Mouse (Mus musculus): ENCODE results near the gene Nip7. TPM values are rescaled to one million over a fixed set of nuclear protein-coding genes. Genes with fewer than 3 reads are reported as not detected.

The Nip7 gene
- 5.2 TPM for polyA plus RNA-seq (2014; fragmentation: Illumina TruSeq; extraction: RNeasy Lipid Tissue Mini Kit (QIAGEN cat#74804); ENCODE audit: low read depth, low replicate concordance)

DNA sequence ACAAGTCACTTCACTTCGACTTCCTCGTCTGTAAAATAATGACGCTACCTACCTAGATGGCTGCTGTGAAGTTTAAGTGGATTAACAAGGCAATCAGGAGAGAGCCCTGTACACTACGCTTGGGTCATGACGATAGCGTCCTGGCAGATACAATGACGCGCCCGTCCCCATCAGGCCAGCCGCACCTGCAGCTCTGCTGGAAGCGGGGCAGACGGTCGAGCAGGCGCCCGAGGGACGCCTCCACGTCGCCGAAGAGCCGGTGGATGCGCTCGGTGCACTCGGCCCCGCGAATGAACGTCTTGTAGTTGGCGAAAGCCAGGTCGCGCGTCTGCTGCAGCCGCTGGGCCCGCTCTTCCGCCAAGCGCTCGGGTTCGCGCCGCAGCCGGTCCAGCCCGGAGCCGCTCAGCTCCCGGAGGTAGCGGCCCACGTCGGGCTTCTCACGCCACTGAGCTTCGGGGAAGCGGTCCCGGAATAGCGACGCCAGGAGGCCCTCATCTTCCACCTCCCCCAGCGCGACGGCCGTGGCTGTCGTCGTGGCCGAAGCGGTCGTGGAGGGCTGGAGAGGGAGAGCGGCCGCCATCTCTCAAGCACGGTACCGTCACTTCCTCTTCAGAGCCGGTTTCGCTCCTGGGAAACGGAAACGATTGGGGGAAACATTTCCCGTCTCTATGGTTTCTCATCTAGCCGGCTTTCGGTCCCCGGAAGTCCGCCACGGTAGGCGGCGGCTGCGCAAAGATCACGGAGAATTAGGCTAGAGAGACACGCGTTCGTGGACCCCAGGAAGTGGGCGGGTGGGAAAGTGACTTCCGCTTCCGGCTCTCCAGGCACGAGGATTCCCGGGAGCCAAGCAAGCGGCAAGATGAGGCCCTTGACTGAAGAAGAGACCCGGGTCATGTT lies at the start of gene Nip7, which contains the start of gene Cog8:
Gene Nip7 (plus strand): TSS at position 802 of the 897 bp plus-strand sequence.
Gene Cog8 (minus strand): TSS at position 614 of the 897 bp plus-strand sequence.

DNA sequence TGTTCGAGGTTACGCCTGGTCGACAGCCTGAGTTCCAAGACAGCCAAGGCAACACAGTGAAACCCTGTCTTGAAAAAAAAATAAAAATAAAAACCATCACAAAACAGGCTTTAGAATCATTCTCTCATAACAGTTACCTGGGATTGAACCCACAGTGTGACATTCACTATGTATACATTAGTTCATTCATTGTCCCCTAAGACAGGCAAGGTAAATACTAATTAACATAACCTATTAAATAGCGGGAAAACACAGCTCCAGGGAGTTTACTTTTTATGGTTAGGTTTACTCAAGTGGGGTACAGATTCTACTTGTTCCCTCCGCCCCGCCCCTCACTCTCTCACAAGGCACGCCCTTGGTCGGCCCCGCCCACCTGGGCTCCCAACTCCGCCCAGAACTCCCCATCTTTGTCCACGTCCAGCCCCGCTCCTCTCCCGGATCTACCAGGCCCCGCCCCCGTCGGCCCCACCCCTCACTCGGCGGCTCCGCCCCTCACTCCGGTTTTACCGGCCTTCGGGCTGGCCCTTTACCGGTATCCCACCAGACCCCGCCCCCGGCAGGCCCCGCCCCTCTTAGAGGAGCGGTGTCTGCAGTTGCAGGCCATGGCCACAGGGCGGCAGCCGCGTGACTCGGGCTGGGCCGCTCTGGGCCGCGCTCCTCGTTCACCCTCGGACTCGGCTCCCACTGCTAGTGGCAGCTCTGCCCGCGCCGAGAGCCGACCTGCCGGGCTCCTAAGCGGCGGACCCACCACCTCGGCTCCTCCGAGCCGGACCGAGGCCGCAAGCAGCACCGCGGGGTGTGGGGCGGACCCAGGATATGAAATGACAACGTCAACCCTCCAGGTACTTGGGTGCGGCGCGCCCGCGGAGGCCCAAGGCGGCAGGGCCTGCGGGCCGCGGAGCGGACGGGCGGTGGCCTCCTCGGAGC lies 25.8 kb upstream of the Nip7 start, which contains the start of gene Vps4a:
Gene Vps4a (plus strand): TSS at position 573 of the 927 bp plus-strand sequence.

DNA sequence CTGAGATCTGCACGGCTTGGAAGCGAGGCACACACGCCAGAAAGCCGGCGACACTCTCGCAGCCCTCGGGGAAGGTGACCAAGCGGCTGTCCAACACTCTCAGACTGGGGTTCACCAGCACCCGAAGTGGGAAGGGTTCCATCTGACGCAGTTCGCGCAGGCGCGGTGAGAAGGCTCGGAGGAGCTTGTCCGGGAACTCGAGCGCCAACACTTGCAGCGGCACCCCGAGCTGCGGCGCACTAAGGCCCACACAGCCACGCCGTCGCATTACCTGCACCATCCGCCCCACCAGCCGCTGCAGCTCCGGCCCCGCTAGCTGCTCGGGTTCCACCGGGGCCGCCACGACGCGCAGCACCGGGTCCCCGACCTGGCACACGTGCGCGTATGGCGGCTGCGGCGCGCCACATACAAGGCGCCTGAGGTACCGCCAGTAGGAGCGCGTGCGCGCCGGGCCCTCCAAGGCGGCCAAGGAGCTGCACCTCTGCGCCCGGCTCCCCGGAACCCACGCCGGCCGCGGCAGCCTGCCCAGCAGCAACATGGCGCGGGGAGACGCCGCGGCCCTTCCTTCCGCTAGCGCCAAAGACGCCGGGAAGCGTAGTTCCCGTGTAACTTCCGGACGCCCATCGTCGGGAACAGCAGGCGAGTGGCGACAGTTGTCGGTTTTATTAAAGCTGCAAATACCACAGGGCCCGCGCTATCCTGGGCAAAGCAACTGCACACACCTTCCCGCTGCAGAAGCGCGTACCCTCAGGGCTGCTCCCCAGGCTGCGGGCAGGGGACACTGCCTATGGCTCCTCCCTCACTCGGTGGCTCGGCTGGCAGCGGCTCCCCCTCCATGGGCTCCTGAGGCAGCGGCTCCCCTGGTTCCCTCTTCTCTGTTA lies 8.4 kb upstream of the Nip7 start, which contains the start of gene Pdf:
Gene Pdf (minus strand): TSS at position 554 of the 881 bp plus-strand sequence.

DNA sequence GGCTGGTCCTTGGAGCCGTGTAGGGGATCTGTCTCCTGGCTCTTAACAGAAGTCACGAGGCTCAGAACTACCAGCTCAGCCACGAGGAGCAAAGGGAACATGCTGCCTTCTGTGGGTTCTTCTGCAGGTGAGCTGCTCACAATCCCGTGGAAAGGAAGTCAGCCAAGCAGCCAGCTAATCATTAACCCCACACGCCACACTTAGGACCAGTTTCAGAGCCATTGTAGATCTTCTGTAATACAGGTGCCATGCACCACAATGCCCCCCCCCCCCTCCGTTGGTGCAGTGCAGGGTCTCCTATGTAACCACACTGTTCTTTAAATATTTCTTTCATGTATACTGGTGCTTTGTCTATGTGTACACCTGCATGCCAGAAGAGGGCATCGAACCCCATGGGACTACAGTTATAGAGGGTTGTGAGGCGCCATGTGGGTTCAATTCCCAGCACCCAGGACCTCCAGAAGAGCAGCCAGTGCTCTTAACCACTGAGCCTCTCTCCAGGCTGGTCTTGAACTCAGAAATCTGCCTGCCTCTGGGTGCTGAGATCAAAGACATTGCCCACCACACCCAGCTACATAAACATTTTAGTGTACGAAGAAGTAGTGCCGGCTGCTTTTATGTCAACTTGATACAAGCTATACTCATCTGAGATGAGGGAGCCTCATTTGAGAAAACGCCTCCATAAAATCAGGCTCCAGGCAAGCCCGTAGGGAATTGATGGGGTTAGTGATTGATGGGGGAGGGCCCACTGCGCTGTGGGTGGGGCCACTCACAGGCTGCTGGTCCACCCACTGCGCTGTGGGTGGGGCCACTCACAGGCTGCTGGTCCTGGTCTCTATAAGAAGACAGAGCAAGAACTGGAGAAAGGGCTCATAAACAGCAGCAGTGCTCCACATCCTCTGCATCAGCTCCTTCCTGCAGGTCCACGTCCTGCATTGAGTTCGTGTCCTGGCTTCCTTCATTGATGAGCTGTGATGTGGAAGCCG lies 9.1 kb downstream of the Nip7 start, which contains the start of gene Tmed6:
Gene Tmed6 (minus strand): TSS at position 134 of the 986 bp plus-strand sequence.

DNA sequence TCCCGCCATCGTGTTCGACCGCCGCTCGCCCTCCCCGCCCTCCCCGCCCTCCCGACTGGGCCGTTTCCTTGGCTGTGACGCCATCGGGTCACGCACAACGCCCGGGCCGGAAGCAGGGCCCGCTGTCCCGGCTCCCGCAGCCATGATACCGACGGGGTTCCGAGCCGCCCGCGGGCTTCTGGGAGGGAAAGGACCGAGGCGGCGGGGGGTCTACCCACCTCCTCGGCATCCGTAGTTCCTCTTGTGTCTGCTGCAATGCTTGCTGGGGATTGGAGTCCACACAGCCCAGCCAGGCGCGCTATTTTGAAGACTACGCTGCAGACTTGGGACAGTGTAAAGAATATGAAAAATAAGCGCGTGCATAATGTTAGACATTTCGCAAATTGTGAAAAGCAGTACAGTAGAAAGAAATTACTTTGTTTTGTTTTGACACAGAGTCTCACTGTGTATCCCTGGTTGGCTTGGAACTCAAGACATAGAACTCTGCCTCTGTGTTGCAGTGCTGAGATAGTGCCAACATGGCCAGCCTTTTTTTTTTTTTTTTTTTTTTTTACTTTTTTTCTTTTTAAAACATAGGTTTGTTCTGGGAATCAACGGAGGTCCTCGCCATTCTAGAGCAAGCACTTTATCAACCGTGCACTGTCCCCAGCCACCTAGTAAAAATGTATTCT lies 39.8 kb downstream of the Nip7 start, which contains the start of gene Terf2:
Gene Terf2 (minus strand): TSS at position 182 of the 671 bp plus-strand sequence.

Other genes starting within 250 kb of the Nip7 start
- not detected for gene Has3, start 186.6 kb upstream of the Nip7 start, polyA plus RNA-seq (2014; fragmentation: Illumina TruSeq; extraction: RNeasy Lipid Tissue Mini Kit (QIAGEN cat#74804); ENCODE audit: low read depth, low replicate concordance)
- 12.8 TPM for gene Utp4, start 163.2 kb upstream of the Nip7 start, polyA plus RNA-seq (2014; fragmentation: Illumina TruSeq; extraction: RNeasy Lipid Tissue Mini Kit (QIAGEN cat#74804); ENCODE audit: low read depth, low replicate concordance)
- gene Sntb2, start 121.1 kb upstream of the Nip7 start, polyA plus RNA-seq (2014; fragmentation: Illumina TruSeq; extraction: RNeasy Lipid Tissue Mini Kit (QIAGEN cat#74804); ENCODE audit: low read depth, low replicate concordance), result 2.9 TPM
- 14.8 TPM for gene Vps4a, start 25.7 kb upstream of the Nip7 start, polyA plus RNA-seq (2014; fragmentation: Illumina TruSeq; extraction: RNeasy Lipid Tissue Mini Kit (QIAGEN cat#74804); ENCODE audit: low read depth, low replicate concordance)
- 36.9 TPM for gene Pdf, start 8.3 kb upstream of the Nip7 start, polyA plus RNA-seq (2014; fragmentation: Illumina TruSeq; extraction: RNeasy Lipid Tissue Mini Kit (QIAGEN cat#74804); ENCODE audit: low read depth, low replicate concordance)
- gene Cog8, start 188 bp upstream of the Nip7 start, polyA plus RNA-seq (2014; fragmentation: Illumina TruSeq; extraction: RNeasy Lipid Tissue Mini Kit (QIAGEN cat#74804); ENCODE audit: low read depth, low replicate concordance), result 14.3 TPM
- gene Tmed6, start 8.8 kb downstream of the Nip7 start, polyA plus RNA-seq (2014; fragmentation: Illumina TruSeq; extraction: RNeasy Lipid Tissue Mini Kit (QIAGEN cat#74804); ENCODE audit: low read depth, low replicate concordance), result not detected
- gene Terf2, start 39.7 kb downstream of the Nip7 start, polyA plus RNA-seq (2014; fragmentation: Illumina TruSeq; extraction: RNeasy Lipid Tissue Mini Kit (QIAGEN cat#74804); ENCODE audit: low read depth, low replicate concordance), result 8.0 TPM
- gene Cyb5b, start 93.8 kb downstream of the Nip7 start, polyA plus RNA-seq (2014; fragmentation: Illumina TruSeq; extraction: RNeasy Lipid Tissue Mini Kit (QIAGEN cat#74804); ENCODE audit: low read depth, low replicate concordance), result 299 TPM
- 23.5 TPM for gene Nfat5, start 236.6 kb downstream of the Nip7 start, polyA plus RNA-seq (2014; fragmentation: Illumina TruSeq; extraction: RNeasy Lipid Tissue Mini Kit (QIAGEN cat#74804); ENCODE audit: low read depth, low replicate concordance)